Mouse (Mus musculus): ENCODE results near the gene Vasn. TPM values are rescaled to one million over a fixed set of nuclear protein-coding genes. Genes with fewer than 3 reads are reported as not detected.

Gene Vasn
- polyA plus RNA-seq, 1 experiment = 1.8 TPM

- Histone ChIP-seq H3K27ac (ENCODE audit: control insufficient read depth, insufficient read depth, low read depth, low read length, poor library complexity) (no peak overlapping the region), H3K4me1 (ENCODE audit: control insufficient read depth, insufficient read depth, low read length) (peaks cover 2% of the 10 kb centered on the region; the same call in 1 of the 2 replicates), H3K4me3 (replicated peaks; ENCODE audit: control insufficient read depth, low read depth, low read length) (no peak overlapping the region)
- TF ChIP-seq CTCF (IDR thresholded peaks at IDR 0.05; ENCODE audit: control insufficient read depth, insufficient read depth, low read length) = no peak
- TF ChIP-seq POLR2A (IDR thresholded peaks at IDR 0.05; ENCODE audit: borderline replicate concordance, control insufficient read depth, low read depth, low read length) = no peak
- 92% methylated on average over 9 of the region's 9 CpGs for WGBS
Observed at GRCm38 (mm10) chr16:4628898-4629419, 10.8 kb upstream of the Vasn start.

GRCm38 (mm10) chr16:4629950-4630349 lies 9.8 kb upstream of the Vasn start:
- no peak overlapping the region for H3K4me3 ChIP-seq (replicated peaks; ENCODE audit: control insufficient read depth, low read depth, low read length)
- TF ChIP-seq CTCF (IDR thresholded peaks at IDR 0.05; ENCODE audit: control insufficient read depth, insufficient read depth, low read length) = peak; percentile 97
- TF ChIP-seq POLR2A (IDR thresholded peaks at IDR 0.05; ENCODE audit: borderline replicate concordance, control insufficient read depth, low read depth, low read length) = no peak
- WGBS = 27% methylated on average over 6 of the region's 6 CpGs

GRCm38 (mm10) chr16:4632050-4632449 lies 7.7 kb upstream of the Vasn start:
- Histone ChIP-seq H3K4me3 (replicated peaks; ENCODE audit: control insufficient read depth, low read depth, low read length) (no peak overlapping the region), H3K27ac (ENCODE audit: control insufficient read depth, insufficient read depth, low read depth, low read length, poor library complexity) (no peak overlapping the region), H3K4me1 (ENCODE audit: control insufficient read depth, insufficient read depth, low read length) (no peaks in the 10 kb centered on the region)
- no peak for TF ChIP-seq POLR2A (IDR thresholded peaks at IDR 0.05; ENCODE audit: borderline replicate concordance, control insufficient read depth, low read depth, low read length)
- TF ChIP-seq CTCF (IDR thresholded peaks at IDR 0.05; ENCODE audit: control insufficient read depth, insufficient read depth, low read length) = no peak
- WGBS = 73% methylated on average over 7 of the region's 7 CpGs

More at GRCm38 (mm10) chr16:4629950-4630349, 9.8 kb upstream of the Vasn start:
- no peak overlapping the region for H3K27ac ChIP-seq (ENCODE audit: control insufficient read depth, insufficient read depth, low read depth, low read length, poor library complexity)
- H3K4me1 ChIP-seq (ENCODE audit: control insufficient read depth, insufficient read depth, low read length) = no peaks in the 10 kb centered on the region

GRCm38 (mm10) chr16:4633661-4634060 lies 6.1 kb upstream of the Vasn start:
- Histone ChIP-seq H3K4me1 (ENCODE audit: control insufficient read depth, insufficient read depth, low read length) (no peaks in the 10 kb centered on the region), H3K4me3 (replicated peaks; ENCODE audit: control insufficient read depth, low read depth, low read length) (no peak overlapping the region), H3K27ac (ENCODE audit: control insufficient read depth, insufficient read depth, low read depth, low read length, poor library complexity) (no peak overlapping the region)
- WGBS = 94% methylated on average over 3 of the region's 3 CpGs
- TF ChIP-seq CTCF (IDR thresholded peaks at IDR 0.05; ENCODE audit: control insufficient read depth, insufficient read depth, low read length) (no peak), POLR2A (IDR thresholded peaks at IDR 0.05; ENCODE audit: borderline replicate concordance, control insufficient read depth, low read depth, low read length) (no peak)

- WGBS = 89% methylated on average over 9 of the region's 9 CpGs
- Histone ChIP-seq H3K4me3 (replicated peaks; ENCODE audit: control insufficient read depth, low read depth, low read length) (no peak overlapping the region), H3K4me1 (ENCODE audit: control insufficient read depth, insufficient read depth, low read length) (no peaks in the 10 kb centered on the region), H3K27ac (ENCODE audit: control insufficient read depth, insufficient read depth, low read depth, low read length, poor library complexity) (no peak overlapping the region)
- TF ChIP-seq CTCF (IDR thresholded peaks at IDR 0.05; ENCODE audit: control insufficient read depth, insufficient read depth, low read length) = no peak
- TF ChIP-seq POLR2A (IDR thresholded peaks at IDR 0.05; ENCODE audit: borderline replicate concordance, control insufficient read depth, low read depth, low read length) = no peak
Observed at GRCm38 (mm10) chr16:4634681-4635080, 5.1 kb upstream of the Vasn start.

- no peak overlapping the region for H3K4me3 ChIP-seq (replicated peaks; ENCODE audit: control insufficient read depth, low read depth, low read length)
- 0 out of 2 replicates have a peak, but pooled peaks cover 1% of the 10 kb centered on the region for H3K4me1 ChIP-seq (ENCODE audit: control insufficient read depth, insufficient read depth, low read length)
- H3K27ac ChIP-seq (ENCODE audit: control insufficient read depth, insufficient read depth, low read depth, low read length, poor library complexity) = no peak overlapping the region
- 94% methylated on average over 4 of the region's 4 CpGs for WGBS
- TF ChIP-seq POLR2A (IDR thresholded peaks at IDR 0.05; ENCODE audit: borderline replicate concordance, control insufficient read depth, low read depth, low read length) (no peak), CTCF (IDR thresholded peaks at IDR 0.05; ENCODE audit: control insufficient read depth, insufficient read depth, low read length) (no peak)
Observed at GRCm38 (mm10) chr16:4635760-4636159, 4.0 kb upstream of the Vasn start.

GRCm38 (mm10) chr16:4638891-4639390 lies 800 bp upstream of the Vasn start:
- peaks cover 3% of the 10 kb centered on the region for H3K4me1 ChIP-seq (ENCODE audit: control insufficient read depth, insufficient read depth, low read length)
- 68% methylated on average over 3 of the region's 3 CpGs for WGBS

GRCm38 (mm10) chr16:4640267-4641005 lies 695 bp downstream of the Vasn start:
- no peak overlapping the region for H3K27ac ChIP-seq (ENCODE audit: control insufficient read depth, insufficient read depth, low read depth, low read length, poor library complexity)
- TF ChIP-seq POLR2A (IDR thresholded peaks at IDR 0.05; ENCODE audit: borderline replicate concordance, control insufficient read depth, low read depth, low read length) (no peak), CTCF (IDR thresholded peaks at IDR 0.05; ENCODE audit: control insufficient read depth, insufficient read depth, low read length) (no peak)
- WGBS = 38% methylated on average over 17 of the region's 17 CpGs
- no peak overlapping the region for H3K4me3 ChIP-seq (replicated peaks; ENCODE audit: control insufficient read depth, low read depth, low read length)
- H3K4me1 ChIP-seq (ENCODE audit: control insufficient read depth, insufficient read depth, low read length) = peaks cover 3% of the 10 kb centered on the region

More at GRCm38 (mm10) chr16:4638891-4639390, 800 bp upstream of the Vasn start:
- Histone ChIP-seq H3K27ac (ENCODE audit: control insufficient read depth, insufficient read depth, low read depth, low read length, poor library complexity) (no peak overlapping the region), H3K4me3 (replicated peaks; ENCODE audit: control insufficient read depth, low read depth, low read length) (no peak overlapping the region)
- TF ChIP-seq CTCF (IDR thresholded peaks at IDR 0.05; ENCODE audit: control insufficient read depth, insufficient read depth, low read length) = no peak
- no peak for TF ChIP-seq POLR2A (IDR thresholded peaks at IDR 0.05; ENCODE audit: borderline replicate concordance, control insufficient read depth, low read depth, low read length)

Data from bone marrow, adult 2 months (tissue).